Mouse (Mus musculus): ENCODE measurements at regions not wholly inside any gene's neighbourhood (a gene's known extent, or its start where the extent isn't known, plus 50 kb on each side); places are given as distances from the start of the nearest gene placed in this dataset.

DNA sequence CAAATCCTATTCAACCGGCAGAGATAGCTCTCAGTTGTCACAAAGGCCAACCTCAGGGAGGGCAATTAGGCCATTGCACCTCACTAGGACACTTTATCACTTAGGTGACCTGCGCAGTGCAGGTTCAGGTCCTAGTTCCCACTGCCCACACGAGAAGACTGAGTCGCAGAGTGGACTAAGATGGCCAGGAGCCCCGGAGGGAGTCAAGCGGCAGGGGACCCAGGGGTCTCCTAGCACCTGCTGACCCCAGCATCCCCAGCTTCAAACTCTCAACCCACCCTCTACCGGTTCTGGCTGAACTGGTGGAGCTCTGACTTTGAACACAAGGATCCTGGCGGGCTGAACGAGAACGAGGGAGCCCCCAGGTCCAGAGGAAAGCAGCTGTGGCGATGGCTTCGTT, 72.7 kb upstream of the Pax2 start:
- no peak for TF ChIP-seq POLR2A (IDR thresholded peaks at IDR 0.05; ENCODE audit: extremely low read depth, insufficient read depth, low read length)
- TF ChIP-seq CTCF (IDR thresholded peaks at IDR 0.05; ENCODE audit: extremely low read depth, insufficient read depth, low read length): no peak

All from cortical plate, adult 2 months (tissue).